Mouse (Mus musculus) forebrain, embryonic 13.5 days (tissue): ENCODE results near the gene Hrk. TPM values are rescaled to one million over a fixed set of nuclear protein-coding genes. Genes with fewer than 3 reads are reported as not detected.

ENCODE experiments used
- ATAC-seq: fragments of 200-750 bp; cut with Nextera tagmentation; 2 replicates; pipeline ENCODE4 v1.8.0; 2017
- H3K27ac ChIP-seq: fragments of 300-500 bp; sonication (generic); 2 replicates; pipeline ENCODE4 v1.5.1; 2015; ENCODE audit warnings: inconsistent platforms, mild to moderate bottlenecking, moderate library complexity
- H3K27me3 ChIP-seq: fragments of 300-500 bp; sonication (generic); 2 replicates; pipeline ENCODE4 v1.6.1; 2015; ENCODE audit warnings: mild to moderate bottlenecking, inconsistent platforms
- H3K36me3 ChIP-seq: fragments of 300-500 bp; sonication (generic); 2 replicates; pipeline ENCODE4 v1.6.1; 2015; ENCODE audit warnings: mild to moderate bottlenecking, inconsistent platforms; ENCODE audit not compliant: poor library complexity, severe bottlenecking
- H3K4me1 ChIP-seq: fragments of 300-500 bp; sonication (generic); 2 replicates; pipeline ENCODE4 v1.6.1; 2015; ENCODE audit warnings: inconsistent platforms
- H3K4me2 ChIP-seq: fragments of 300-500 bp; sonication (generic); 2 replicates; pipeline ENCODE4 v1.6.1; 2015; ENCODE audit warnings: inconsistent platforms, mild to moderate bottlenecking, moderate library complexity
- H3K4me3 ChIP-seq: fragments of 300-500 bp; sonication (generic); 2 replicates; pipeline ENCODE4 v1.5.1; 2015; ENCODE audit warnings: mild to moderate bottlenecking, inconsistent platforms
- H3K9ac ChIP-seq: fragments of 300-500 bp; sonication (generic); 2 replicates; pipeline ENCODE4 v1.6.1; 2015; ENCODE audit warnings: mild to moderate bottlenecking, inconsistent platforms
- H3K9me3 ChIP-seq: fragments of 300-500 bp; sonication (generic); replicated peaks from 2 replicates; pipeline ENCODE4 v1.6.1; 2016; ENCODE audit warnings: inconsistent platforms
- WGBS: fragments of 180-500 bp; shearing (Covaris S2); methylation state at CpG from one replicate; pipeline ENCODE4 v1.1.7; 2015; 5-methylcytosine and 5-hydroxymethylcytosine counted together
- polyA plus RNA-seq: library from polyadenylated mRNA; unstranded; fragments of >200 nt; fragmentation: Nextera tagmentation; extraction: Ambion mirVana; gene quantifications from 2 replicates; pipeline ENCODE4 v1.2.1, GENCODE M21; 2015

The Hrk gene
- polyA plus RNA-seq, 1 experiment from 2014 or later = 0.62 TPM

DNA sequence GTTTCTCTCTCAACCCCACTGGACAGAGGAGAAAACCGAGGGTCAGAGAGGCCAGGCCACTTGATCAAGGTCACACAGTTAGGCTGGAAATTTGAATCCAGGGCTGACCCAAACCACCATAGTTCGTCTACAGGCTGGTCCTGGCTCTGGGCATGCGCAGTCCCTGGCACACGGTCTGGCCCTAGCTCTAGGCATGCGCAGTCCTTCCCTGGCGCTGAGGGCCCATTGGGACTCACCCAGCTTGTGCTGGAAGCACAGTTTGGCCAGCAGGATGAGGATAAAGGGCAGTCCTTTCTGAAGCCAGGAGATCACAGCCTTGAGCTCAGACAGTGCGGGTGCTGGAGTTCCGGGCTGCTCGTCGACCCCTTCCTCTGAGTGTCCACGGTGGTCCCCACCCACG, 72.4 kb downstream of the Hrk start:
- no peak for ATAC-seq
- no peaks in the 10 kb centered on the region for H3K27me3 ChIP-seq
- H3K4me2 ChIP-seq = no peak overlapping the region
- peaks cover 76% of the 10 kb centered on the region for H3K36me3 ChIP-seq
- H3K9ac ChIP-seq = no peak overlapping the region
- H3K4me3 ChIP-seq = no peak overlapping the region
- 85% methylated on average over 12 of the region's 12 CpGs for WGBS
- no peaks in the 10 kb centered on the region for H3K4me1 ChIP-seq
- H3K27ac ChIP-seq = no peak overlapping the region
- no peaks in the 10 kb centered on the region for H3K9me3 ChIP-seq

Other genes with a start within 250 kb of the Hrk start
- gene Fbxo21, start 187.9 kb upstream of the Hrk start, polyA plus RNA-seq = 141 and 154 TPM in 2 replicates
- gene Tesc, start 136.9 kb upstream of the Hrk start, polyA plus RNA-seq = 4.5 and 5.2 TPM in 2 replicates
- gene Fbxw8, start 9.2 kb upstream of the Hrk start, polyA plus RNA-seq = 23.5 and 24.6 TPM in 2 replicates
- 7.0 and 9.0 TPM in 2 replicates for gene Rnft2, start 80.5 kb downstream of the Hrk start, polyA plus RNA-seq
- 14.0 and 15.5 TPM in 2 replicates for gene 2410131K14Rik, start 80.6 kb downstream of the Hrk start, polyA plus RNA-seq